Mouse (Mus musculus) limb, embryonic 13.5 days (tissue): ENCODE results near the gene Slc25a5. TPM values are rescaled to one million over a fixed set of nuclear protein-coding genes. Genes with fewer than 3 reads are reported as not detected.
"Not testable (repeated sequence)": the region's sequence is repeated elsewhere in the genome, so short reads cannot be mapped to it uniquely, and the experiment has no call there.

ENCODE experiments used
- ATAC-seq: fragments of 200-750 bp; cut with Nextera tagmentation; 2 replicates; pipeline ENCODE4 v1.8.0; 2017; ENCODE audit warnings: low read depth, moderate number of reproducible peaks, moderate TSS enrichment; ENCODE audit not compliant: low FRiP score
- H3K27ac ChIP-seq: fragments of 300-500 bp; sonication (generic); 2 replicates; pipeline ENCODE4 v1.5.1; 2015; ENCODE audit warnings: inconsistent platforms, mild to moderate bottlenecking, moderate library complexity
- H3K27me3 ChIP-seq: fragments of 300-500 bp; sonication (generic); 2 replicates; pipeline ENCODE4 v1.6.1; 2015; ENCODE audit warnings: mild to moderate bottlenecking, inconsistent platforms
- H3K36me3 ChIP-seq: fragments of 300-500 bp; sonication (generic); 2 replicates; pipeline ENCODE4 v1.6.1; 2015; ENCODE audit warnings: inconsistent platforms, mild to moderate bottlenecking, moderate library complexity
- H3K4me1 ChIP-seq: fragments of 300-500 bp; sonication (generic); 2 replicates; pipeline ENCODE4 v1.6.1; 2015; ENCODE audit warnings: inconsistent platforms
- H3K4me2 ChIP-seq: fragments of 300-500 bp; sonication (generic); replicated peaks from 2 replicates; pipeline ENCODE4 v1.6.1; 2015; ENCODE audit warnings: inconsistent platforms, mild to moderate bottlenecking, moderate library complexity
- H3K4me3 ChIP-seq: fragments of 300-500 bp; sonication (generic); 2 replicates; pipeline ENCODE4 v1.5.1; 2015; ENCODE audit warnings: moderate library complexity, mild to moderate bottlenecking, inconsistent platforms
- H3K9ac ChIP-seq: fragments of 300-500 bp; sonication (generic); 2 replicates; pipeline ENCODE4 v1.6.1; 2015; ENCODE audit warnings: mild to moderate bottlenecking, inconsistent platforms
- H3K9me3 ChIP-seq: fragments of 300-500 bp; sonication (generic); 2 replicates; pipeline ENCODE4 v1.6.1; 2016; ENCODE audit warnings: inconsistent platforms
- WGBS: fragments of 180-500 bp; shearing (Covaris S2); methylation state at CpG from one replicate; pipeline ENCODE4 v1.1.7; 2015; 5-methylcytosine and 5-hydroxymethylcytosine counted together
- polyA plus RNA-seq: library from polyadenylated mRNA; unstranded; fragments of >200 nt; fragmentation: Nextera tagmentation; extraction: Ambion mirVana; gene quantifications from 2 replicates; pipeline ENCODE4 v1.2.1, GENCODE M21; 2015

Gene Slc25a5
- polyA plus RNA-seq, 1 experiment from 2014 or later, result 445 TPM

DNA sequence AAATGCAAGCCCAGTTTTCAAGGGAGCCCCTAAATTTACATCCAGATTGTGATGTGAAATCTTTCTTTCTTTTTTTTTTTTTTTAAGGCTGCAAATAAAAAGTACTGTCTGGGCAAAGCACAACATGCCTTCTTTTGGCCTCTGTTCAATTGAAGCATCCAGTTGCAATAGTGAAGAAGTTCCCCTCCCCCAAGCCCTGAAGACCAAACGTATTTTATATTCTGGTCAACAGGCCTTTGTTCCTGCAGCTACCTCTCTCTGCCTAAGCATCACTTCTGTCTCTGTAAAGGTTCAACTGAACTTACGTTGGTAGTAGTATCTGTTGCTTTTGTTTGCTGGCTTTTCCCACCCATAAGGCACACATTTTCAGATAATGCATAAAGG, 31.5 kb upstream of the Slc25a5 start:
- no peak overlapping the region for H3K4me2 ChIP-seq
- H3K4me1 ChIP-seq, result no peaks in the 10 kb centered on the region
- WGBS, result 41% methylated on average over 2 of the region's 2 CpGs
- H3K27ac ChIP-seq, result no peak overlapping the region
- no peaks in the 10 kb centered on the region for H3K36me3 ChIP-seq
- H3K9ac ChIP-seq, result no peak overlapping the region
- no peaks in the 10 kb centered on the region for H3K9me3 ChIP-seq
- no peak for ATAC-seq
- H3K4me3 ChIP-seq, result no peak overlapping the region
- H3K27me3 ChIP-seq, result no peaks in the 10 kb centered on the region

DNA sequence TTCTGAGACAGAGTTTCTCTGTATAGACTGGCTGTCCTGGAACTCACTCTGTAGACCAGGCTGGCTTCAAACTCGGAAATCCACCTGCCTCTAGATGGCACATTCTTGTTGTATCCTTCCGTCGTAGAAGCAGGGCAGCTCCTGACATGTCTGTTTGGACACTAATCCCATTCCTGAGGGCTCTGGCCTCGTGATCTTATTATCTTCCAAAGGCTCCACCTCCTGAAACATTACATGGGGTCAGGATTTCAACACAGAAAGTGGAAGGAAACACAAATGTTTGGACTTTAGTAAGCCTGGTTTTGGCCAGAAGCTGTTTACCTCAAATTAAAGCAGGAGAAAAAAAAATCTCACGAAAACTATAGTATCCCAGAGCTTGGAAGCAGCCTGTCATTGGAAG, 28.1 kb upstream of the Slc25a5 start:
- ATAC-seq, result no peak
- Histone ChIP-seq H3K27me3 (no peaks in the 10 kb centered on the region), H3K27ac (no peak overlapping the region), H3K4me2 (no peak overlapping the region), H3K4me1 (no peaks in the 10 kb centered on the region), H3K9ac (no peak overlapping the region), H3K9me3 (no peaks in the 10 kb centered on the region), H3K36me3 (no peaks in the 10 kb centered on the region), H3K4me3 (no peak overlapping the region)
- 65% methylated on average over 5 of the region's 5 CpGs for WGBS

DNA sequence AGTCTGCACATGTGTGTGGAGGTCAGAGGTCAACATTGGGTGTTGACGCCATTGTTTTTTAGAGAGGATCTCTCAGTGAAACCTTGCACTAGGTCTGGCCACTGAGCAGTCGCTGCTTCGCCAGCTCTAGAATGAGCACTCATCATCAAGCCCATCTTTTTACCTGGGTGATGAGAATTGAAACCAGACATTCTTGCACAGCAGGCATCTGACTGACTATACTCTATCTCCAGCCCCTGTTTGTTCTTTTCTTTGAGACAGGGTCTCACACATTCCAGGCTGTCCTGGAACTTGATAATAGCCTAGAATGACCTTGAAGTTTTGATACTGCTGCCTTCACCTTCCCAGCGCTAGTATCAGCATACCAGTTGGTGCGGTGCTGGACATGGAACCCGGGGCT, 22.9 kb upstream of the Slc25a5 start:
- WGBS, result 83% methylated on average over 6 of the region's 6 CpGs
- H3K9ac ChIP-seq, result no peak overlapping the region
- H3K27ac ChIP-seq, result no peak overlapping the region
- H3K4me2 ChIP-seq, result no peak overlapping the region
- H3K4me1 ChIP-seq, result no peaks in the 10 kb centered on the region
- no peaks in the 10 kb centered on the region for H3K9me3 ChIP-seq
- no peak overlapping the region for H3K4me3 ChIP-seq
- ATAC-seq, result no peak
- H3K36me3 ChIP-seq, result no peaks in the 10 kb centered on the region
- no peaks in the 10 kb centered on the region for H3K27me3 ChIP-seq

DNA sequence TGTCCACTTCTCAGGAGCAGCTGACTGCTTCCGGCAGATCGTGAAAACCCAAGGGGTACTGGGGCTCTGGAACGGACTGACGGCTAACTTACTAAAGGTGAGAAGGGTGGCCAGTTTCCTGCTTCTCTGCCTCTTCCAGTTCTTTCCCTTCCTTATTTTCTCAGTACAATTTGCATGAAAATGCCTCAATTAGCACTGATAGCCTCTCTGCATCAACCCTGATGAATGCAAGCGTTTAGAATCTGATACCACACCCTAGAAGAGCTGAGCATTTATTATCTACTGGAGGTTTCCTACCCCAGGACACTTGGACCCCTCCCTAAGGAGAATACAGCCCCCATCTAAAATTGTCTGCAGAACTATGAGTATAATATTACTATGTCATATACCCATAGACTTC, 19.9 kb upstream of the Slc25a5 start:
- H3K36me3 ChIP-seq, result no peaks in the 10 kb centered on the region
- H3K4me2 ChIP-seq, result no peak overlapping the region
- no peaks in the 10 kb centered on the region for H3K9me3 ChIP-seq
- H3K27ac ChIP-seq, result no peak overlapping the region
- H3K27me3 ChIP-seq, result no peaks in the 10 kb centered on the region
- no peak overlapping the region for H3K4me3 ChIP-seq
- no peak overlapping the region for H3K9ac ChIP-seq
- 82% methylated on average over 5 of the region's 5 CpGs for WGBS
- no peak for ATAC-seq
- H3K4me1 ChIP-seq, result no peaks in the 10 kb centered on the region

DNA sequence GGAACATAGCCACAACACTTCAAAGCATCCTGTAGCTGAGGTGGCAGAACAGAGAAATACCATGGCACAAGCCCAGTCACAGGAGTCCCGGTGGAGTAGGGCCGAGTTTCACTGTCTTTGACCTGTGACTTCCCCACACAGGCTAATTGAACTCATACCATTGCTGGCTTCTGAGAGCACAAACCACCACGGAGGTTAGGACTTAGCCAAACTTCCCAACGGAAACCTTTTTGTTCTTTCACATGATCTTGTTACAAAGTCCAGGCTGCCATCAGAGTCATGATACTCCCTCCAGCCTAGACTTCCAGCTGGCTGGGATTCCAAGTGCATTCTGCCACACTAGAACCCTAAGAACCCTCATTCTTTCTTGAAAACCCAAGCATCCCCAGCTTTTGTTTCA, 17.8 kb upstream of the Slc25a5 start:
- H3K27ac ChIP-seq, result no peak overlapping the region
- H3K4me3 ChIP-seq, result no peak overlapping the region
- no peaks in the 10 kb centered on the region for H3K4me1 ChIP-seq
- no peaks in the 10 kb centered on the region for H3K27me3 ChIP-seq
- no peak overlapping the region for H3K9ac ChIP-seq
- no peaks in the 10 kb centered on the region for H3K9me3 ChIP-seq
- no peak for ATAC-seq
- no peaks in the 10 kb centered on the region for H3K36me3 ChIP-seq
- H3K4me2 ChIP-seq, result no peak overlapping the region
- WGBS, result 69% methylated on average over 4 of the region's 4 CpGs

DNA sequence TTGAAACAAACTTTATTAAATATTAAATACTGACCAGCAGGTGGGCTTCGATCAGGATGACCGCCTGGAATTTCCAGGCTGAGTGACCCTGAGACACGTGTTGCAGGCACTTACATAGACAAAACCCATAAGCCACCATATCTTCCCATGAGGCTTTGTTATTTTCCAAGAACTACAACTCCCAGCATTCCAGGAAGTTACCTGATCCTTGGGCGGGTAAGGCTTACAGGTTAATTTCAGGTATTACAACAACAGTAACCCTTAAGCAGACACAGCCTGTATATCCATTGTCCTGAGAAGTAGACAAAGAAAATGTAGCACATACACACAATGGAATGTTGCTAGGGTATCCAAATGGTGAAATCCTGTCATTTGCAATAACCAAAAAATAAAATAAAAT, 6.1 kb upstream of the Slc25a5 start:
- Histone ChIP-seq H3K27me3 (no peaks in the 10 kb centered on the region), H3K27ac (no peak overlapping the region), H3K4me2 (no peak overlapping the region), H3K9me3 (no peaks in the 10 kb centered on the region), H3K9ac (no peak overlapping the region), H3K4me1 (no peaks in the 10 kb centered on the region), H3K36me3 (no peaks in the 10 kb centered on the region), H3K4me3 (no peak overlapping the region)
- ATAC-seq, result no peak
- 55% methylated on average over 4 of the region's 4 CpGs for WGBS

DNA sequence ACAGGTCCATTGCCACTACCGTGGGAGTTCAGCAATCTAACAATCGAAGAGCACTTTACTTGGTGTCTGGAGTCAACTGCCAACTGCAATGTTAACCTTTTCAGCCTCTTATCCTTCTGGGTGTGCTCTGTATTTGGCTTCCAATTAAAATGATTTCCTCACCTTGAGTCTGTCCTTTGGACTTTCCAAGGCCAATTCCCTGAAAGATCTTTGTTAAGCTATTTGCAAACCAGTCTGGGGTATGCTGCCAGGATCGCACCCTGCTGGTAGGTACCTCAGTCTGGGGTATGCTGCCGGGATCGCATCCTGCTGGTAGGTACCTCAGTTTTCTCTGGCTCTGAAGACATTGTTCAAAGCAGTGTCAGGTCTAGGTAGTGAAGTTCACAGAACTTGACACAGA, 880 bp upstream of the Slc25a5 start:
- no peaks in the 10 kb centered on the region for H3K4me1 ChIP-seq
- H3K4me2 ChIP-seq, result no peak overlapping the region
- H3K9ac ChIP-seq, result no peak overlapping the region
- H3K27ac ChIP-seq, result no peak overlapping the region
- ATAC-seq, result no peak
- H3K4me3 ChIP-seq, result no peak overlapping the region
- H3K27me3 ChIP-seq, result no peaks in the 10 kb centered on the region
- no peaks in the 10 kb centered on the region for H3K9me3 ChIP-seq
- 68% methylated on average over 5 of the region's 5 CpGs for WGBS
- peaks cover 8% of the 10 kb centered on the region for H3K36me3 ChIP-seq

DNA sequence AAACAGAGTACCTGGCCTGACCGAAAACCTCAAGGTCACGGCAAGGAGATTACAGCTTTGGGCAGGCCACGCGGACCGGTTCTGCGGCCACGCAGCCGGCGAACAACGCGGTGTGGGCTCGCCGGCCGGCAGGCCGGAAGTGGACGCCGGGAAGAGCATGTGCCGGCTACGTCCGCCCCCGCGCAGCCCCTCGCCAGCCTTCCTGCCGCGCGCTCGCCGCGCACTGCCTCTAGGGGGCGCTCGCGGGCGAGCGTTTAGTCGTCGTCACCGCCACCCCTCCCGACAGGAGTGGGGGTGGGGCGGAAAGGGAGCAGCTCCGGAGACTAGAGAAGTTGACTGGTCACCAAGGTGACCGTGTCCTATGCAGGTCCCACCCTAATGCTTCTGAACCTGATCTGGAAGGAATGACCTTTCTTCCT, 721 bp downstream of the Slc25a5 start:
- Histone ChIP-seq H3K9me3 (no peaks in the 10 kb centered on the region), H3K4me2 (peak overlapping the region; percentile 63), H3K27me3 (no peaks in the 10 kb centered on the region), H3K4me3 (peak overlapping the region; percentile 59), H3K36me3 (peaks cover 8% of the 10 kb centered on the region), H3K4me1 (no peaks in the 10 kb centered on the region), H3K27ac (peak overlapping the region; percentile 73), H3K9ac (peak overlapping the region; percentile 76)
- ATAC-seq, result peak; percentile 85
- WGBS, result 9% methylated on average over 39 of the region's 41 CpGs

DNA sequence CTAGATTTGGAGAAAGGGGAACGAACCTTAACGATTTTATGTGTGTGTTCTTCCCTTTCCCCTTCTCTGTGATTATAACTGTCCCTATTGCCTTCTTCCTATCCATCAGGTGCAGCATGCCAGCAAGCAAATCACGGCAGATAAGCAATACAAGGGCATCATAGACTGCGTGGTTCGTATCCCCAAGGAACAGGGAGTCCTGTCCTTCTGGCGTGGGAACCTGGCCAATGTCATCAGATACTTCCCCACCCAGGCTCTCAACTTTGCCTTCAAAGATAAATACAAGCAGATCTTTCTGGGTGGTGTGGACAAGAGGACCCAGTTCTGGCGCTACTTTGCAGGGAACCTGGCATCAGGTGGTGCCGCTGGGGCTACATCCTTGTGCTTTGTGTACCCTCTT, 1.3 kb downstream of the Slc25a5 start:
- H3K27me3 ChIP-seq, H3K9me3 ChIP-seq, H3K36me3 ChIP-seq, H3K4me1 ChIP-seq, H3K27ac ChIP-seq, ATAC-seq: not testable (repeated sequence)
- 76% methylated on average over 8 of the region's 8 CpGs for WGBS
- peak overlapping the region; percentile 59 for H3K4me3 ChIP-seq
- peak overlapping the region; percentile 63 for H3K4me2 ChIP-seq
- H3K9ac ChIP-seq, result peak overlapping the region; percentile 76

DNA sequence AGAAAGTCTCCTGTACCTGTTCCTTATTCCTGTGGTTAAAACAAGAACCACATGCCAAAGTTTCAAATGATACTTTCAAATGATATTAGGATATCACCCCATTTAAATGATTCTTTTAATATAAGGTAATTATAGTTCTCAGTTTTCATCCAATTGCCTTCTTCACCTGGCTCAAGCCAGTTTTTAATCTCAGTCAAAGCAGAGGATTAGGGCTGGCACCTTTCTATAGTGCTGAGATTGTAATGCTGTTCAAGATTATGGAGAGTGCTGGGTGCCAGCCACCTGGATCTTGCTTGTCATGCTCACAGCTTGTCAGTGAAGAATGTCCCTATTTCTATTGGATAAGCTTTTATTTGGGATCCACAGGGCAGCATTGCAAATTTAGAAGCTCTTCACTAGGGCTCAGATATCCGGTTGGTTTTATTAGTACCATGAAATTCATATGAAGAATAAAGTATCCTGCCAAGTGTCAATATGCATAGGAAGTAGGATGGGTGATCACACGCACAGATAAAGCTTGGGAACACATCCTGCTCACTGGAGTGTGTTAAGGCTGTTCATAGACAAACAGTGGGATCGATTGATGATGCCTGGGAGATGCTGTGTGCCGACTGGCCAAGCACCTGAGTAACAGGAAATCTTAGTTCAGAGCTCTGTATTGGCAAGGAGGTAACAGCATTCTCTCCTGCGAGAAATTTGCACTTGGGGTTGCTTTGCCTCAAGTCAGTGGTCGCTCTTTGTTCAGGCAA, 3.9 kb downstream of the Slc25a5 start:
- H3K9ac ChIP-seq, result no peak overlapping the region
- no peak overlapping the region for H3K27ac ChIP-seq
- WGBS, result 51% methylated on average over 6 of the region's 6 CpGs
- ATAC-seq, result no peak
- no peak overlapping the region for H3K4me2 ChIP-seq
- peaks cover 8% of the 10 kb centered on the region for H3K36me3 ChIP-seq
- no peak overlapping the region for H3K4me3 ChIP-seq
- no peaks in the 10 kb centered on the region for H3K27me3 ChIP-seq
- no peaks in the 10 kb centered on the region for H3K4me1 ChIP-seq
- no peaks in the 10 kb centered on the region for H3K9me3 ChIP-seq

DNA sequence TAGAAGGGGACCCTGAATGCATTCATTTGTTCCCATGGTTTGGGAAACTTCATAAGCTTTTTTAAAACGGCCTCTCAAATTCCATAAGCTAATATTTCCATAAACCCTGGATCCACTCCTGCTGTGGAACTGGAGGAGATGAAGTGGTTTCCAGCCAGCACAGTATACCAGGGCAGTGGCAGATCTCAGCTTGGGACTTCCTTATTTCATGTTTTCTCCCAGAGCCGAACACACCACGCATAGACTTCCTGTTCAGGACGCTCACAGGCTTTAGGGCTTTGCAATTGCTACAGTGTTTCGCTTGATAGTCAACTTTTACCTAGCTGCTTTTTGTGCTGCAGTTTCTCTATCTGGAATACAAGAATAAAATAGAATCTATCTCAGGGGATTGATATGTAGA, 7.7 kb downstream of the Slc25a5 start:
- Histone ChIP-seq H3K4me1 (no peaks in the 10 kb centered on the region), H3K4me3 (no peak overlapping the region), H3K27ac (no peak overlapping the region), H3K4me2 (no peak overlapping the region), H3K36me3 (peaks cover 2% of the 10 kb centered on the region), H3K27me3 (no peaks in the 10 kb centered on the region), H3K9ac (no peak overlapping the region), H3K9me3 (no peaks in the 10 kb centered on the region)
- WGBS, result 56% methylated on average over 5 of the region's 5 CpGs
- ATAC-seq, result no peak

DNA sequence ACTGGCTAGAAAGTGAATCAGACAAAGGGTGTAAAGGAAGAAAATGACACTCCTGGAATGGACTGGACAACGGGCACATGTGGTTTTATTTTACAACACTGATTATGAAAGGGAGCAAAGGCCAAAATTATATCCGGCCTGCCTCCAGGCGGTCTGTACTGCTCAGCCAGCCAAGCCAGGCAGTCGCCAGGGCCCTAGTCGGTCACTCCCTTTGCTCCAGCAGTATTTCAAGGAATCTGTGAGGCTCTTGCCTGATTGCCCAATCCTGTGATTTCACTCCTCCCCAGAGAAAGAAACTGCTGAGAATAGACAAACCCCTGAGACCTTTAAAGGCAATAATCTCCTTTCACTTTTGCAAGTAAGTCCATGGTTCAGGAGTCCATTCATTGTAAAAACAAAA, 8.7 kb downstream of the Slc25a5 start:
- Histone ChIP-seq H3K4me1 (no peaks in the 10 kb centered on the region), H3K9me3 (no peaks in the 10 kb centered on the region), H3K27me3 (no peaks in the 10 kb centered on the region), H3K36me3 (no peaks in the 10 kb centered on the region), H3K9ac (no peak overlapping the region), H3K4me2 (no peak overlapping the region), H3K4me3 (no peak overlapping the region), H3K27ac (no peak overlapping the region)
- no peak for ATAC-seq
- 41% methylated on average over 5 of the region's 5 CpGs for WGBS

DNA sequence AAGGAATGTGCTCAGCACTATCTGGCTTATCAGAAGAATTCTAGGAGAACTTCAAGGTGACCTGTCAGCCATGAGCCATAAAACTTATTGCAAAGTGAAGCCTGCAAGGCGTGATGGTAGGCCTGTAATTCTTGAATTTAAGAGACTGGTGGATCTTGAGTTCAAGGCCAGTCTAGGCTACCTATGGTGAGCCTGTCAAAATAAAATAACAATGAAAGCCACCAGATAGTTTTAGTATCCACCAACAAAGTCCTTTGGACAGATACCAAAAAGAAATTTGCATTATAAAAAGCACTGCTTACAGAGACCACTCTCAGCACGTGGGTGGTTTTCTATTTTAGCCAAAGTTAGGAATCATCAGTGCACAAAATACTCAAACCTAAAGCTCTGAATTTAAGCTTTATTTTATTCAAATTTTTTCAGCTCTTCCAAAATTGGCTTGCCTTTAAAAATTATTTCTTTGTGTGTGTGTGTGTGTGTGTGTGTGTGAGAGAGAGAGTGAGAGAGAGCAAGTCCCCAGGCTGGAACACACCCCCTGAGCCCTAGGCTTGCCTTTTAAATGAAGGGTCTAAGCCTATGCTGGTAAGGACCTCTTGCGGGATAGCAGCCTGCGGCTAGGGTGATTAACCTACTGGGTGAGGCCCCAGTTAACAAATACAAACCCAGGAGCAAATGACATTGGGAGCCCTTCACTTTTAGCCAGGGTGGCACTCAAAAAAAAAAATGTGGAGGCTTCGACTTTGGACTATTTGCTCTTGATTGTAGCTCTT, 10.2 kb downstream of the Slc25a5 start:
- Histone ChIP-seq H3K9ac (no peak overlapping the region), H3K27ac (no peak overlapping the region), H3K36me3 (no peaks in the 10 kb centered on the region), H3K9me3 (no peaks in the 10 kb centered on the region), H3K27me3 (no peaks in the 10 kb centered on the region), H3K4me3 (no peak overlapping the region), H3K4me2 (no peak overlapping the region), H3K4me1 (no peaks in the 10 kb centered on the region)
- ATAC-seq, result no peak
- 61% methylated on average over 5 of the region's 5 CpGs for WGBS
